Mouse (Mus musculus): ENCODE measurements at regions not wholly inside any gene's neighbourhood (a gene's known extent, or its start where the extent isn't known, plus 50 kb on each side); places are given as distances from the start of the nearest gene placed in this dataset.
"Not testable (repeated sequence)": the region's sequence is repeated elsewhere in the genome, so short reads cannot be mapped to it uniquely, and the experiment has no call there.

DNA sequence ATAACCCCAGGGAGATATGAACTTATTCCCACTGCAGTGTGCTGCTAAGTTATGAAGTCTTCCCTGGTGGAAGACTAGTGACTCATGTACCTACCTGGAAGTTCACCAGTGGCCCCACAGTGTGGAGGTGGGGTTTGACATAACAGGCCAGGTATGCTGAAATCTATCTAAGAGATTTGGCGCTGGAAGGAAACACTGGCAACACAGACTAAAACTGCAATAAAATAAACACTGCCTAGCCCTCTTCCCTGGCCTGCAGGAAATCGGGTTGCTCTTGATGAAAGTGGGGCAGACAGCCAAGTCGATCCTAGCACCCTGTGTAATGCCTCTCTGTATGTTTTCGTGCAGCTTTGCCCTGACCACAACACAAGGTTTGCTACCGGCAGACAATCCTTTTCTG is 177.2 kb upstream of the Rgma start:
- no peak for DNase-seq

DNA sequence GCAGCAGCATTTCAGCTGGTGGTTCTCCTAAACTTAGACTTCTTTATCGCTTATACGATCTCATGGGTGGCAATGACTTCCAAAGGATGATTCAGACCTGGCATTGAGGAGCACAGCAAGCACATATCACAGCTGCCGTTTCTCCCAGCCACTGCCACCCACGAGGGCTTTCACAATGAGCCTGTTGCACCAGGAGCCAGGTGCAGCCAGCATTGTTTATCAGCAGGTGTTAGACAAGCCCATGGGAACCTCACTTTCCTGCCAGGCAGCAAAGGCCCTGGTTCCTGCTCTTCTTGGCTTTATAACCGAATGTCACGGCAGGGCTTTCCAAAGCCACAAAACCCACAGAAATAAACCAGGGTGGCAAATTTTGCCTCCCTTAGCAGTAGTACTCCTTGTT is 175.3 kb upstream of the Rgma start:
- no peak for DNase-seq

DNA sequence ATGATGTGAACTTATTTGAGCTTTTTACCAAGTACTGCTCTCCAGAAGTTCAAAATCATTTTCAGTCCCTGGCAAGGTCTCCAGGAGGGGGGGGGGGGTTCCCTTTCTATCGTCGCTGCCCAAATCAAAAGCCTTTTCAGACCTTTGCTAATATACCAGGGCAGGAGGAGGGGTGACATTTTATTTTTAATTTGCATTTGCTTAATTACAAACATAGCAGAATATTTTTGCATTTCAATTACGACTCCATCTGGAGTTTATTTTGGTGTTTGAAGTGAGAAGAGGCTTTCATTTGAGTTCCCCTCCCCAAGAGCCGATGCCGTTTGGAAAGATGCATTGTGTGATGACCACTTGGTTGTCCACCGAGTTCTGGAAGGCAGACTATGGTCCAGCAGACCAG is 174.0 kb upstream of the Rgma start:
- no peak for DNase-seq

GRCm38 (mm10) chr7:73206922-73207811 is 168.1 kb upstream of the Rgma start:
- no peak for DNase-seq

GRCm38 (mm10) chr7:73208479-73208816 is 166.9 kb upstream of the Rgma start:
- no peak for DNase-seq

DNA sequence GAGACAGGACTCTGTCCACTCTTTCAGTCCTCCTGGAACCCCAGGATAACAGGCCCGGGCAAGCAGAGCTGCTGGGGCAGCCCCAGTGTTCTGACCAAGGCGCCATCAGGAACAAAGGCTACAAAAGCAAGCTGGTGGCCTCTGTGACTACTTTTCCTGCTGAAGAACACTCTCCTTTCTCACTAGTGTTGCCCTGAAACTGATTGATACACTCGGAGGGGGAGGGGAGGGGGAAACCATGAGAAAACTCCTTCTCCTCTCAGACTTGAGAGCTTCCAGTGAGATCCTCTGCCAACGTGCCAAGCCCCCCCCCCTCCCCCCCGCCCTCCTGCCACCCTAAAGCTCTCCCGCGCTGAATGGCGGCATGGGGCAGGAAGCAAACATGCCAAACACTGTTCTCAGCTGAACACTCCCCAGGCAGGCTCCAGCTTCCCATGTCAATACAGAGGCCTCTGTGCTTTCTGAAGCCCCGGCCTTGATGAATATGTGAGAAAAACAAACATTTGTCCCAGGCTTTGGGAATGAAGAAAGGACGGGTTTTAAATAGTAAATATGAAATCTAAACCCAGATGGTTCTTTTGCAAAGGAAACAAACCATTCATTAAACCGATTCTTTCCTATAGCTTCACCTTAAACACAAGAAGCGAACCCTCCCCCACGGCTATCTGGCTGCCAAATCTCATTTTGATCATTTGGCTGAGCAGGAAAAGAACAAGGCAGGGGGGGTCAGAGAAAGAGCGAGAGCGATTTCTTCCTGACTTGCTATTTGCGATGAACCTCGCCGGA is 166.3 kb upstream of the Rgma start:
- DNase-seq, result no peak

DNA sequence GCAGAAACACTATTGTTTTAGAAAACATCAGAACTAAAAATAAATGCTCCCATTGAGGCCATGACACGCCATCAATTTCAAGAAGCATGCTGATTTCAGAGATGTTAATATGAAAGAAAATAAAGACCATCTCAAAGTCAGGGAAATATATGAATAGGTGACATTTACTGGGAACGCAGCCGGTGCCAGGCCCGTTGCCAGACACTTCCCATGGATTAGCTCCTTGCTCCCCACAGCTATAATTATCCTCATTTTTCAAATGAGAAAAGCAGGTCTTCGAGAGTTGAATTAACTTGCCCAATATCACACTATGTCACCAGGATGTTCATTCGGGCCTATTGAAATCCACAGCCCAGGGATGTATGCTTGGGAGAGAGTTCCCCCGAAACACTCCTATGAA is 165.2 kb upstream of the Rgma start:
- no peak for DNase-seq

DNA sequence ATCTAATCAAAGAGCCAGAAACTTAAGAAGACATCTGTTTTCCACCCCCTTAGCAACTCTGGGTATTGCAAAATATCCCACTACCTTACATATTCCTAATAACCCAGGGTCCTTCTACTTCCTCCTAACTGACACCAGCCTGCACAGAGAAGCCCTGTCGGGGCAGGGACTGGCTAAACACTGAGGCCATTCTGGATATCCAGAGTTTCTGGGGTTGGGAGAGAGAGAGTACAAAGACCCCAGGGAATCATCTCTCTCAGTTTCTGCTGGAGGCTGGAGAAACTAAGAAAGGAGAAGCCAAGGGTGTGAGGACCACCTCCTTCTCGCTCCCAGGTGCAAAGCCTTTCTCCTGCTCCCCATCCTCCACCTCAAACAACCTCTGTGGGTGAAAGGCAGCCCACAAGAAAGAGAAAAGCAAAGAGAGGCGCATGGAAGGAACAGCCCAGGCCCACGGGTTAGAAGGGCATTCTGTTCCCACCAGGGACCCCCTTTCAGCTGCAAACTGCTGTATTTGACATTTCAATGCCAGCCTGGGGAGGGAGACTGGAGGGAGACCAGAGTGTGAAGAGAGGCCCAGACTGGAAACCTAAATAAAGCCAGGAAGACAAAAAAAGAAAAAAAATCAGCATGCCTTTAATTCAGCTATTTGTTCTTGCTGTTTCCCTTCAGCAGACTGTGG is 152.9 kb upstream of the Rgma start:
- no peak for DNase-seq

DNA sequence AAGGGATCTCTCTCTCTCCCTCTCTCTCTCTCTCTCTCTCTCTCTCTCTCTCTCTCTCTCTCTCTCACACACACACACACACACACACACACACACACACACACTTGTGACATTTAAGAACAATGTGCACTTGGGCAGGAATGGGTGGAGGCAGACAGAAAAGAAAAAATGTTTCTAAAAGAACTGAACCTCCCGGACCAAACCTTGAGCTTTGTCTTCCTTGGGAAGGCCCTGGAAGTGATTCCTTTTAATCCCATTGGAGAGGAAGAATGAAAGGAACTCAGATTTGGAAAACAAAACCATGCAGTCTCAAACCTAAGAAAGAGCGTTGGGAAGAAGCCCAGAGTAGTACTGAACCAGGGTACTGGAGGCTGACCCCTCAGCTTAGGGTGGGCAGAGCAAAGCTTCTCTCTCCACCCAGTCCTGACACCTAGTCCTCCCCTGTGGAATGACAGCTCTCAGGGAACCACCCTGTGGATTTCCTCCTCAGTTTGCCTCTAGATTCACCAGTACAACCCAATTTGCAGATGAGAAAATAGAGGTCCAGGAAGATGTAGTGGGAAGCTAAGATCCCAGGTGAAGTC is 152.3 kb upstream of the Rgma start:
- DNase-seq, result no peak

- no peak for DNase-seq
Observed at GRCm38 (mm10) chr7:73233539-73234158, 141.7 kb upstream of the Rgma start.

GRCm38 (mm10) chr7:73238486-73238885 is 136.8 kb upstream of the Rgma start:
- DNase-seq, result no peak

DNA sequence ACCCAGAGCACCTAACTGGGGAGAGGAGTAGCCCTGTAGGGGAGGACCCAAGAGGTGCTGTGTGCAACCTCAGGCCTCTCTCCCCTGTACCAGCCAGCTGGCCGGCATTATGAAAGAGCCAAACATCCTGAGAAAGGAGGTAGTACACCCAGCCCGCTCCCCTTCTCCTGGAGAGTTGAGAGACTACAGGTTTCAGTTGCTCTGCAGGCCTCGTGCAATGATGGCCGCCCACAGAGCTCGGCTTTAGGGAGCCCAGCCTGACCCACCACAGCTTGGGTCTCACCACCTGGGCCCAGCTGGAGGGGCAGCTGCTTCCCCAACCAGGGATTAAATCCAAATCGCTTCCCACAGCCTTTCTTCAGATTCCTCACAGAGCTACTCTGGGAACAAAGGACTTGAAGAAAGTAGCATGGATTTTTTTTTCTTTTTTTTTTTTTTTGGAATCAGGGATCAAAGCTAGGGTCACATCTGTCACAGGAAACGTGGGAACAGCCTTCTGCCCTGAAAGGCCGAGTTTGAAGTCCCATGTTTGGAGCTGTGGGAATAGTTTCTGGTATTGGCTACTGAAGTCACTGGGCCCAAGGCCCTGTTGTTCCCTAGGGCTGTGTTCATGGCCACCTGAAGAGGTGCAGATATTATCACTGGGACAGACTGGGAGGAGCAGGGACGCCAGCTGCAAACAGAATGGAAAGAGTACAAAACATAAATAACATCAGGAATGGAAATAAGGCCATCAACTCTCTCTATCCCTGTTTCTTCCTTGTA is 131.5 kb upstream of the Rgma start:
- DNase-seq, result no peak

DNA sequence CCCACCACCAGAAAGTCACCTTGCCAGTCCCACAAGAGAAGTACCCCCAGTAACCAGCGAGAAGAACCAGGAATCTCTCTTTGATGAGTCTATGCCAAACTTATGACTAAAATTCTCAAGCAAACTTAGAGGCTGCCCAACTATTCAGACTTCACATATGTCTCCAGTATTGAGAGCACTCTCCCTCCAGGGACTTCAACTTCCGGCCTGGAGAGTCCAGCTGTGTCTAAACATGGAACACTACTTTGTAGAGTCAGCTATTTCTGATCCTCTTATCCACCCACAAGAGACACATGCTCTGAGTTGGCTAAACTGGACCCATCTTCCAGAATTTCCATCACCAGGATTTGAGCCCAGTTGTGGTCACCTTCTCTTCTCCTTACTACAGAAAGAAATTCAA is 129.9 kb upstream of the Rgma start:
- no peak for DNase-seq

- no peak for DNase-seq
Observed at GRCm38 (mm10) chr7:73250593-73250992, 124.7 kb upstream of the Rgma start.

DNA sequence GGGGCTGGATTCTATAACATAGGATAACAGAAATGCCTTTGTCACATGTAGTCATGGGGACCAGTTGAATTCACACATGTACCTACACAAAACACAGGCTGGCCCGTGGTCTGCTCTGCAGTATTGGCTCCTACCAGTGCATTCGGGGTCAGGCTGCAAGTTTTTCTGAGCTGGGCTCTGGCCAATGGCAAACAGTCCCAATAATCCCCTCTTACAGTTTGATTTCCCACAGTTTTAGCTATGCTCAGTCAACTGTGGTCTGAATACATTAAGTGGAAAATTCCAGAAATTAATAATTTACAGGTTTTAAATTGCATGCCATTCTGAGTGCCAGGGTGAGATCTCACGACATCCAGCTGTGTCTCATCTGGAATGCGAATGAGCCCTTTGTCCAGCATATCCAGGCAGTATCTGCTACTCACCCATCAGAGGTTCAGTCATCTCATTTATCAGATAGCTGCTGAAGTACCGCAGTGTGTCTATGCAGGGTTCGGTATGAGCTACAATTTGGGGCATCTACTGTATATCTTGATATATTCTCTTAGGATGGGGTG is 124.0 kb upstream of the Rgma start:
- no peak for DNase-seq

- DNase-seq, result not testable (repeated sequence)
Observed at GRCm38 (mm10) chr7:73254972-73255371, 120.3 kb upstream of the Rgma start.

DNA sequence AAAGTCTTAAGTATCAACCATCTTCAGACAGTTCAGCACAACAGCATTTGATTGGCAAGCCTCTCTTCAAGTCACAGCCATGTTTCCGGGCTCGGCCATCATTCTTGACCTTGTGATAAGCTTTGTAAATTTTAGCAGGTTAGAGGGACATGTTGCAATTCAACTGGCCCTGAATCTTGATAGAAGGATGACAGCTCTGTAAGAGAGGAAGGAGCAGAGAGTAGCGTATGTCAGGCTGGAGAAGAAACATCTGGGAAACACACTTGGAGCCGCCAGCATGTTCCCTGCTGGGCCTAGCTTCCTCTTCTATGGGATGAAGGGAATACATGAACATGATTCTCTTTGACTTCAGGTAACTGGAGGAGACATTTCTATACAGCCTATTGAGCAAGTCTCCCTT is 115.2 kb upstream of the Rgma start:
- DNase-seq, result no peak

GRCm38 (mm10) chr7:73261750-73262149 is 113.6 kb upstream of the Rgma start:
- DNase-seq, result no peak

DNA sequence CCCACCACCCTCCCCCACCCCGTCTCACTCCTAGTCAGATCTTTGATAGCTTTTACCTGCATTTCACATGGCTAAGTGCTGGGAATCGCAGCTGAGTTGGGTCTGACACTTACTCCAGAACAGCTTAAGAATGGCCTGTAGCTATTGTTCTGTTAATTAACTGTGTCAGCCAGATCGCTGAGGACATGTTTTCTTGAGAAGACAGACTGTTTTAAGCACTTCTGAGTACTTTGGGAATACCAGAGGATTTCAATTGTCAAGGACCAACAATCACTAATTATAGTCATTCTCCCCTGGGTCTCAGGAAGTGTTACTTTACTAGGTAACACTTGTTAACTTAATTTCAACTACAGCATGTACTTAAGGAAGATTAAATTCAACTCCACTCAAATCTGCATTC is 112.8 kb upstream of the Rgma start:
- no peak for DNase-seq

DNA sequence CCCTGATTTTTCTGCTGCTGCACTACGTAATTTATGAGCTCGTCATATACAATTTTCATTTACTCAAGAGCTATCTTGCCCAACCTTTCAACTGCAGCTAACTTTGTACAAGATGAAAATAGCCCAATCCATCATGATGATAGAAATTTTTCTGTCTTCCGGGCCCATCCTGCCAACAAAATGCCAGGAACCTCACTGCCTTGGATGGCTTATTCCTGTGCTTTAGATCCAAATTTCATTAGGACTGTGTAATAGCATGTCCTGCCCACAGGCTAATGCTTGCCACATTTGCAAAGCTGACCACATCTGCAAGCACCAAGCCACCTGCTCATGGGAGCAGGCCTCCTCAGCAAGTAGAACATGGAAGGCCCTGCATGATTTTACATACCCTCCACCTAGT is 105.7 kb upstream of the Rgma start:
- DNase-seq, result no peak

DNA sequence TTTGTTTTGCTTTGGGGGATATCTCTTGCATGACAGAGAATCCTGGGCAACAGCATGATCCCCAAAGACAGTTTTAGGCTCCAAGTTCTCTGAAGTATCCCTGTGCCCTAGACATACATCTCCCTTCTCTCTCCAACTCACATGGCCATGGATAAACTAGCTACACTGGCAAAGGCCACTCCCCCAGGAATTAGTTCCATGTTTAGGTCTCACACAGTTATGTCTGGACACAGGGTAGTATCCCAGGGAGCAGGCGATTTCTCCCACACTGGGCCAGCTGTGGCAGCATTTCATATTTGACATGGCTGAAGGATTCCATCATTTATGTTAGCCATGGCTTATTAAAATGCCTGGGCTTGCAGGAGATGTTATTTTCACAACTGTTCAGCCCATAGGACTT is 102.5 kb upstream of the Rgma start:
- DNase-seq, result no peak
